Mouse (Mus musculus): Measurements from ENCODE around the gene Fgfrl1.

DNA sequence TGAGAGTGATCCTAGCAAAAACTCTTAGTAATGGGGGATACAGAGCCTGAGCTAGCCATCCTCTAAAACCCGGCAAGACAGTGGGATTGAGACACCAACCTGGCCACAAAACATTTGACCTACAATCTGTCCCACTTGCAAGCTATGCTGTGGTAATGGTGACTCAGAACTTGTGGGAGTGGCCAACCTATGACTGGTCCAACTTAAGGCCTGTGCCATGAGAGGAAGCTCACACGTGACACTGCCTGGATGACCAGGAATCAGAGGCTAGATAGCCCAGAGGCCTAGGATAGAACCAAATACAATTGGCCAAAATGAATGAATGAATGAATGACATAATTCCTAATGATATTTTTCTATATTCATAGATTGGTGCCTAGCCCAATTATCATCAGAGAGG, 49.7 kb downstream of the Fgfrl1 start:
- TF ChIP-seq CTCF (conservative IDR thresholded peaks at IDR 0.05; ENCODE audit: insufficient read depth, insufficient read length, low read depth, low read length) (no peak), POLR2A (IDR thresholded peaks at IDR 0.05; ENCODE audit: low read depth, low read length) (no peak)
